Mouse (Mus musculus) thymus, adult 2 months (tissue): Measurements from ENCODE around the gene Muc3.

Experiments used
- CTCF ChIP-seq: fragments of 200-500 bp; IDR thresholded peaks from 2 replicates; pipeline ENCODE4 v1.5.1; 2012; ENCODE audit warnings: mild to moderate bottlenecking, control low read depth, low read length, moderate library complexity, borderline replicate concordance; ENCODE audit not compliant: control insufficient read depth, poor library complexity, insufficient read depth; ENCODE audit errors: extremely low read depth
- POLR2A ChIP-seq: fragments of 200-500 bp; IDR thresholded peaks from 2 replicates; pipeline ENCODE4 v1.6.1; 2012; ENCODE audit warnings: mild to moderate bottlenecking, low read length, control low read depth, moderate library complexity; ENCODE audit not compliant: control insufficient read depth, poor library complexity, insufficient read depth; ENCODE audit errors: extremely low read depth

DNA sequence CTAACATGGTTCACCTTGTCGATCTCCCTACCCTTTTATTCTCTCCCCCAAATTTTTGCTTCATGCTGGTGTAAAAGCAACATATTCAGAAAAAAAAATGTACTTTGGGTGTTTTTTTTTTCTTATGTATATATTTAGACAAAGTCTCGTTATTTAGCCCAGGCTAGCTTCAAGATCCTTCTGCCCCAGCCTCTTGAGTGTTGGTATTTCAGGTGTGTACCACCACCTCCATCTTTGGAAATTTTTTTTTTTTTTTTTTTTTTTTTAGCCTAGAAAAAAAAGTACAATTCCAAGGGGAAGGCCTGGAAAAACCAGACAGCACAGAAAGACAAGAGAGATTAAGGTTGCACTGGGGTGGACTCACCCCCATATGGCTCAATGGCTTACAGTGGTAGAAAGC lies 32.1 kb downstream of the Muc3 start:
- TF ChIP-seq CTCF (no peak), POLR2A (no peak)
